Comparison of ENCODE assay signal across 9 mouse cellular contexts in the genomic region with DNA sequence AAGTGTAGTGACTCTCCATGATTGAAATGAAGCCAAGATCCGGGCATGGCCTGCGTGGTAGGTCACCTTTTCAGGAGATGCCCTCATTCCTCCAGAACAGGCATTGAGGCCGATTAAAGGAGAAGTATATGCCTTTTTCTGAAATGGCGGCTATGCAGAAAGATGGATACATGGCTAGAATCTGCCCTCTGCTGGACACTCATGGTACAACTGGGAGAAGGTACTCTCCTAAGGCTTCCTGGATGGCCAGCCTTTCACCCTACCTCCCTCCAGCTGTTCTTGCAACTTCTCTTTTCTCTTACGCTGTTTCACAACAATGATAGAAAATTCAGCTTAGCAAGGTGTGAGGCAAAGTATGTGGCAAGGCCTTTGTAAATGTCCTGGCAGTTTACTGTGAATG. TPM values are rescaled to one million over a fixed set of nuclear protein-coding genes. Genes with fewer than 3 reads are reported as not detected.
DNase-seq lines count a peak whose midpoint lies in the region; TF ChIP-seq lines count a peak whose summit lies in the region.
"Had no signal": no experiment of that assay in that cellular context is flagged by ENCODE, and none has a peak within 500 bp of the region (broad histone marks: within the 10 kb centered on the region; RNA-seq: fewer than 3 reads in every experiment).

No protein-coding gene starts in this region.

- peak; percentile 93 for DNase-seq in CH12.LX (ENCODE audit: extremely low read depth)
- peak; percentile 75 for DNase-seq in T-cell, adult 2 months (ENCODE audit: low spot score)
- peak; percentile 57 to 82 for DNase-seq in cerebellum, postnatal 4 days (ENCODE audit: low spot score in 2 of 2)
- DNase-seq in gastrocnemius, postnatal 10 days = peak; percentile 78
- peak; percentile 27 for DNase-seq in large intestine, adult 2 months (ENCODE audit: low read depth, low spot score)
- peak; percentile 68 for DNase-seq in lung, adult 2 months
- DNase-seq in retina, postnatal 7 days (ENCODE audit: low read depth, low spot score) = peak; percentile 65
- DNase-seq in urinary bladder, postnatal 4 days (ENCODE audit: low spot score in 2 of 2) = peak; percentile 41 to 73

- no peak overlapping the region; the same call in 1 of the 2 replicates for H3K9ac ChIP-seq in CH12.LX (ENCODE audit: insufficient read depth, low read depth)

- no peaks in the 10 kb centered on the region for H3K9me3 ChIP-seq in CH12.LX (replicated peaks; ENCODE audit: low read length)
- H3K9me3 ChIP-seq: megakaryocyte, embryonic 14.5 days had no signal

- H3K4me3 ChIP-seq in CH12.LX (replicated peaks in 1 of 3; ENCODE audit: low read depth in 2 of 3, low read length in 2 of 3, poor library complexity in 1 of 3) = no peak overlapping the region
- no peak overlapping the region for H3K4me3 ChIP-seq in lung, adult 2 months (replicated peaks; ENCODE audit: extremely low read depth, low read depth, low read length)
- H3K4me3 ChIP-seq: megakaryocyte, embryonic 14.5 days had no signal

- TF ChIP-seq RAD21 in CH12.LX (IDR thresholded peaks at IDR 0.05; ENCODE audit: low read depth, low read length) = no peak; the same call in none of the 2 replicates

- TF ChIP-seq CTCF in CH12.LX (conservative IDR thresholded peaks at IDR 0.05 in 1 of 2, IDR thresholded peaks at IDR 0.05 in 1 of 2; ENCODE audit: low read depth in 2 of 2, low read length in 2 of 2) = peak; percentile 97
- TF ChIP-seq CTCF in lung, adult 2 months (IDR thresholded peaks at IDR 0.05; ENCODE audit: insufficient read depth, low read length) = 0 out of 2 replicates have a peak, but pooled peaks have one; percentile 44

- no peak for TF ChIP-seq POLR2A in CH12.LX (IDR thresholded peaks at IDR 0.05; ENCODE audit: low read depth, low read length)
- no peak for TF ChIP-seq POLR2A in lung, adult 2 months (IDR thresholded peaks at IDR 0.05; ENCODE audit: borderline replicate concordance, extremely low read depth, low read depth, low read length)

- H3K27me3 ChIP-seq in CH12.LX (replicated peaks) = no peaks in the 10 kb centered on the region
- H3K27me3 ChIP-seq: megakaryocyte, embryonic 14.5 days had no signal

- 36% methylated on average over 5 of the region's 5 CpGs for WGBS in large intestine, adult 2 months
- 36% methylated on average over 5 of the region's 5 CpGs for WGBS in lung, adult 2 months

- no peak overlapping the region for H3K4me2 ChIP-seq in CH12.LX (ENCODE audit: insufficient read depth, low read depth, poor library complexity, severe bottlenecking)

- no peaks in the 10 kb centered on the region for H3K79me2 ChIP-seq in CH12.LX (replicated peaks; ENCODE audit: control insufficient read depth, extremely low read depth, insufficient read depth, poor library complexity, severe bottlenecking)

- H3K4me1 ChIP-seq in CH12.LX (ENCODE audit: control insufficient read depth in 1 of 2, insufficient read depth in 2 of 2) = peaks cover 16 to 55% of the 10 kb centered on the region in 2 experiments
- no peaks in the 10 kb centered on the region for H3K4me1 ChIP-seq in lung, adult 2 months (ENCODE audit: control insufficient read depth, insufficient read depth, low read length)

- peaks cover 15 to 48% of the 10 kb centered on the region in 2 experiments for H3K36me3 ChIP-seq in CH12.LX (replicated peaks in 1 of 2; ENCODE audit: control insufficient read depth in 1 of 2, insufficient read depth in 1 of 2, low read length in 1 of 2)

- dilution Hi-C loops in CH12.LX (cut with MboI; ENCODE audit: extremely low pct_ligation_motif_present, extremely low pct_unique_long_range_greater_than_20kb, low sequenced_read_pairs) = no loop called here

- no peak for TF ChIP-seq EP300 in CH12.LX (IDR thresholded peaks at IDR 0.05; ENCODE audit: low read length)

- no peak overlapping the region for H3K27ac ChIP-seq in CH12.LX (ENCODE audit: insufficient read depth, low read depth)

- in situ Hi-C loops in CH12.LX (cut with MboI; ENCODE audit: low pct_ligation_motif_present, low pct_unique_long_range_greater_than_20kb, low sequenced_read_pairs) = no loop called here

TF ChIP-seq in CH12.LX, 34 proteins besides CTCF, POLR2A, EP300 and RAD21:
- TF ChIP-seq TBP (conservative IDR thresholded peaks at IDR 0.05; ENCODE audit: low read depth, low read length) (0 out of 2 replicates have a peak, but pooled peaks have one; percentile 29), JUND (conservative IDR thresholded peaks at IDR 0.05; ENCODE audit: low read depth, low read length) (peak; percentile 44; the same call in 1 of the 2 replicates), GABPA (IDR thresholded peaks at IDR 0.05; ENCODE audit: insufficient replicate concordance, low read depth, low read length) (no peak), MYC (IDR thresholded peaks at IDR 0.05; ENCODE audit: low read depth, low read length) (peak; percentile 71), SMC3 (IDR thresholded peaks at IDR 0.05; ENCODE audit: low read depth, low read length) (peak; percentile 98), ZC3H11A (IDR thresholded peaks at IDR 0.05; ENCODE audit: low read depth, low read length) (peak; percentile 96), TCF12 (IDR thresholded peaks at IDR 0.05; ENCODE audit: low read depth, low read length) (peak; percentile 47; the same call in 1 of the 2 replicates), NRF1 (IDR thresholded peaks at IDR 0.05; ENCODE audit: low read depth, low read length) (peak; percentile 47; the same call in 1 of the 2 replicates), POLR2AphosphoS2 (IDR thresholded peaks at IDR 0.05; ENCODE audit: low read depth, low read length) (no peak), UBTF (IDR thresholded peaks at IDR 0.05; ENCODE audit: low read depth, low read length) (no peak), IRF4 (IDR thresholded peaks at IDR 0.05; ENCODE audit: low read depth, low read length) (peak; percentile 63; the same call in 1 of the 2 replicates), MEF2A (IDR thresholded peaks at IDR 0.05; ENCODE audit: borderline replicate concordance, low read depth, low read length) (0 out of 2 replicates have a peak, but pooled peaks have one; percentile 17), MXI1 (IDR thresholded peaks at IDR 0.05; ENCODE audit: low read depth, low read length) (no peak), HCFC1 (IDR thresholded peaks at IDR 0.05; ENCODE audit: low read depth, low read length) (no peak)

RNA-seq across cellular contexts. Expression of a gene that starts 13.3 kb away (rescaled TPM):
- total RNA-seq in CH12.LX (2012; rRNA removed) (41.6 and 49.7 TPM in 2 replicates), CH12.LX (2014; rRNA removed) (11.3 and 13.2 TPM in 2 replicates)
- polyA plus RNA-seq in CH12.LX (2012; ENCODE audit: insufficient read length, low read depth) = 26.6 and 27.2 TPM in 2 replicates
- total RNA-seq in gastrocnemius, postnatal 10 days (2021) = 1 to 10 TPM in 1 of 2 experiments, under 1 TPM in 1; 0.80 to 1.6 TPM
- 4.7 and 8.7 TPM in 2 replicates for polyA plus RNA-seq in large intestine, adult 2 months (2012; rRNA removed)
- 6.9 and 7.3 TPM in 2 replicates for polyA plus RNA-seq in lung, adult 2 months (2012; rRNA removed)

RNA-seq across cellular contexts. Expression of a gene that starts 47.3 kb away (rescaled TPM):
- 87.4 and 137 TPM in 2 replicates for total RNA-seq in CH12.LX (2012; rRNA removed)
- total RNA-seq in CH12.LX (2014; rRNA removed) = 164 and 165 TPM in 2 replicates
- 138 and 140 TPM in 2 replicates for polyA plus RNA-seq in CH12.LX (2012; ENCODE audit: insufficient read length, low read depth)
- 1 to 10 TPM; 2.4 to 4.3 TPM for total RNA-seq in gastrocnemius, postnatal 10 days (2021)
- 4.9 and 8.7 TPM in 2 replicates for polyA plus RNA-seq in large intestine, adult 2 months (2012; rRNA removed)
- 7.7 and 14.0 TPM in 2 replicates for polyA plus RNA-seq in lung, adult 2 months (2012; rRNA removed)

RNA-seq across cellular contexts. Expression of a gene that starts 47.4 kb away (rescaled TPM):
- total RNA-seq in CH12.LX (2012; rRNA removed) = 1.0 and 1.2 TPM in 2 replicates
- 2.8 and 3.8 TPM in 2 replicates for total RNA-seq in CH12.LX (2014; rRNA removed)
- 2.9 and 6.2 TPM in 2 replicates for polyA plus RNA-seq in CH12.LX (2012; ENCODE audit: insufficient read length, low read depth)
- under 1 TPM in 1 of 2 experiments, not detected in 1; 0.20 TPM for total RNA-seq in gastrocnemius, postnatal 10 days (2021)
- 0.24 and 0.58 TPM in 2 replicates for polyA plus RNA-seq in large intestine, adult 2 months (2012; rRNA removed)
- polyA plus RNA-seq in lung, adult 2 months (2012; rRNA removed) = 1.1 and 1.2 TPM in 2 replicates

RNA-seq across cellular contexts. Expression of a gene that starts 54.2 kb away (rescaled TPM):
- total RNA-seq in CH12.LX (2012; rRNA removed) = 10.0 and 12.0 TPM in 2 replicates
- total RNA-seq in CH12.LX (2014; rRNA removed) = 37.9 and 40.5 TPM in 2 replicates
- polyA plus RNA-seq in CH12.LX (2012; ENCODE audit: insufficient read length, low read depth) = 86.9 and 105 TPM in 2 replicates
- total RNA-seq in gastrocnemius, postnatal 10 days (2021) = 1 to 10 TPM in 1 of 2 experiments, under 1 TPM in 1; 0.87 to 2.2 TPM
- polyA plus RNA-seq in large intestine, adult 2 months (2012; rRNA removed) = 8.9 and 9.0 TPM in 2 replicates
- 11.8 and 24.4 TPM in 2 replicates for polyA plus RNA-seq in lung, adult 2 months (2012; rRNA removed)

Comparison
In these comparisons a context has a peak if more than half of its experiments do, and no peak if none do; other contexts are left out.
1. DNase-seq: peak in every context shown above with its lines; median percentile 93 in CH12.LX; 78 in gastrocnemius, postnatal 10 days; 75 in T-cell, adult 2 months; 70 in cerebellum, postnatal 4 days; 68 in lung, adult 2 months; 65 in retina, postnatal 7 days; 57 in urinary bladder, postnatal 4 days; 27 in large intestine, adult 2 months.